Mouse (Mus musculus) midbrain, embryonic 11.5 days (tissue): ENCODE measurements around the gene Lcmt1. TPM values are rescaled to one million over a fixed set of nuclear protein-coding genes. Genes with fewer than 3 reads are reported as not detected.

ENCODE experiments used
- ATAC-seq: fragments of 200-750 bp; cut with Nextera tagmentation; 2 replicates; pipeline ENCODE4 v1.8.0; 2017; ENCODE audit warnings: moderate TSS enrichment, moderate library complexity; ENCODE audit not compliant: low FRiP score
- DNase-seq: peaks from one replicate; pipeline ENCODE4 v3.0.0; 2015; ENCODE audit warnings: low spot score; ENCODE audit errors: missing footprints
- H3K27ac ChIP-seq: fragments of 300-500 bp; sonication (generic); 2 replicates; pipeline ENCODE4 v1.5.1; 2014; ENCODE audit warnings: low read depth, low read length
- H3K27me3 ChIP-seq: fragments of 300-500 bp; sonication (generic); 2 replicates; pipeline ENCODE4 v1.6.1; 2014; ENCODE audit warnings: mild to moderate bottlenecking, low read length, moderate library complexity, mixed read lengths; ENCODE audit not compliant: control insufficient read depth, insufficient read depth
- H3K36me3 ChIP-seq: fragments of 300-500 bp; sonication (generic); 2 replicates; pipeline ENCODE4 v1.6.1; 2014; ENCODE audit warnings: mild to moderate bottlenecking, low read length, moderate library complexity, mixed read lengths; ENCODE audit not compliant: control insufficient read depth, insufficient read depth
- H3K4me1 ChIP-seq: fragments of 300-500 bp; sonication (generic); 2 replicates; pipeline ENCODE4 v1.6.1; 2014; ENCODE audit warnings: low read length; ENCODE audit not compliant: control insufficient read depth, insufficient read depth
- H3K4me2 ChIP-seq: fragments of 300-500 bp; sonication (generic); 2 replicates; pipeline ENCODE4 v1.6.1; 2014; ENCODE audit warnings: mild to moderate bottlenecking, moderate library complexity
- H3K4me3 ChIP-seq: fragments of 300-500 bp; sonication (generic); 2 replicates; pipeline ENCODE4 v1.5.1; 2014; ENCODE audit warnings: low read depth, low read length
- H3K9ac ChIP-seq: fragments of 300-500 bp; sonication (generic); 2 replicates; pipeline ENCODE4 v1.6.1; 2014; ENCODE audit warnings: low read length
- H3K9me3 ChIP-seq: fragments of 300-500 bp; sonication (generic); 2 replicates; pipeline ENCODE4 v1.6.1; 2016; ENCODE audit warnings: low read length; ENCODE audit not compliant: control insufficient read depth
- WGBS: fragments of 180-500 bp; shearing (Covaris S2); extraction: QIAGEN DNeasy Blood & Tissue Kit; methylation state at CpG from one replicate; pipeline ENCODE4 v1.1.7; 2014; 5-methylcytosine and 5-hydroxymethylcytosine counted together
- polyA plus RNA-seq: library from polyadenylated mRNA; unstranded; fragments of >200 nt; fragmentation: Nextera tagmentation; extraction: Ambion mirVana; gene quantifications from 2 replicates; pipeline ENCODE4 v1.2.1, GENCODE M21; 2014

Gene Lcmt1
- polyA plus RNA-seq, 1 experiment from 2014 or later = 68.7 TPM

DNA sequence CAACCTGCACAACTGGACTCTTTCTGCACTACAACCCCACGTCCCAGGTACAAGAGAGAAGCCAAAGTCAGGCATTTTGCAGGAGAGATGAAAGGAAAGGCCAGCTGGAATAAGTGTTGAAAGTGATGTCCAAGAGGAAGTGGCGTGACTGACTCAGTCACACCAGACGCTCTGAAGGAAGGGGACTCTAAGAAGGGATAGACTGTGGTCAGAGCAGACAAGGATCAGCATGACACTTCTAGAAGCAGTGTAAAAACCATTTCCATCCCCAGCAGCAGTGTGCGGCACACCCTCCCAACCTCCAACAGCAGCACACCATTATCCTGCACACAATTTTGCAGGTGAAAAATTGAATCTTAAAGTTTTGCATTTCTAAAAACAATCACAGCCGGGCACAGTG lies 15.2 kb upstream of the Lcmt1 start:
- H3K9ac ChIP-seq = no peak overlapping the region
- no peak overlapping the region for H3K4me2 ChIP-seq
- H3K4me3 ChIP-seq = no peak overlapping the region
- 91% methylated on average over 5 of the region's 5 CpGs for WGBS
- DNase-seq = no peak
- no peak overlapping the region for H3K27ac ChIP-seq
- no peaks in the 10 kb centered on the region for H3K27me3 ChIP-seq
- no peak for ATAC-seq
- peaks cover 3% of the 10 kb centered on the region; the same call in 1 of the 2 replicates for H3K4me1 ChIP-seq
- H3K9me3 ChIP-seq = no peaks in the 10 kb centered on the region
- no peaks in the 10 kb centered on the region for H3K36me3 ChIP-seq

DNA sequence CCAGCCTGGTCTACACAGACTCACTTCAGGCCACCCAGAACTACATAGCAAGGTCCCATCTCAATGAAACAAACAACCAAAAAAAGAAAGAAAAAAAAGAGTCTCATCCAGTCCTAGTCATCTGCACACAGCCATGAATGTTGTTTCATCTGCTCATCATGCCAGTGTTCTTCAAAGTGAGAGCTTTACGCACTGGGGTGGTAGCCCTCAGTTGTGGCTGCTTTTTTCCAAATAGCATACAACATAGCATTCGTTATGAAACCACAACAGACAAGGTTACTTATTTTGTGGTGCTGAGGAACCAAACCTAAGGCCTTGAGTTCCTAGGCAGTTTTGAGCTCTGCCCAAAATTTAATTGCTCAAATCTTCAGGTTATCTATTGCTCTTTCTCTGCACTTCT lies 14.7 kb upstream of the Lcmt1 start:
- WGBS = 91% methylated on average over 2 of the region's 2 CpGs
- H3K4me2 ChIP-seq = no peak overlapping the region
- peaks cover 3% of the 10 kb centered on the region; the same call in 1 of the 2 replicates for H3K4me1 ChIP-seq
- ATAC-seq (no peak), DNase-seq (no peak)
- no peaks in the 10 kb centered on the region for H3K9me3 ChIP-seq
- H3K36me3 ChIP-seq = no peaks in the 10 kb centered on the region
- no peak overlapping the region for H3K9ac ChIP-seq
- no peak overlapping the region for H3K27ac ChIP-seq
- no peak overlapping the region for H3K4me3 ChIP-seq
- H3K27me3 ChIP-seq = no peaks in the 10 kb centered on the region

DNA sequence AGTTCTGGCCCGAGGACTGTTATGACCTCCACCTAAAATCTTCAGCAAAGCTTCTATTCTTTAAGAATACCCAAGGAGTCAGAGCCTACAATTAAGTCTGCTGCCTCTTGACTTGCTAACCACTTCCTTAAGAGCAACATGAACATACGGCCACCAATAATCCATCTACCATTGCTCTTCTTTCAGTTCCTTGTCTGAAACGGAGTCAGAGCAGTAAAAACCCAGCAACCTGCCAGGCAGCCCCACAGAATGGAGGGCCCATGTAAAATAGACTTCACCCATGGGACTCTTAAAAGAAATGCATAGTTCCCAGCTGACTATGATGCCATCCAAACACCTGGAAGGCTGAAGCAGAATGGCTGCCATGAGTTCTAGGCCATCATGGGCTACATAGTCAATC lies 13.4 kb upstream of the Lcmt1 start:
- no peak overlapping the region for H3K4me3 ChIP-seq
- no peak for ATAC-seq
- H3K36me3 ChIP-seq = no peaks in the 10 kb centered on the region
- no peaks in the 10 kb centered on the region for H3K27me3 ChIP-seq
- H3K9me3 ChIP-seq = no peaks in the 10 kb centered on the region
- peaks cover 3% of the 10 kb centered on the region; the same call in 1 of the 2 replicates for H3K4me1 ChIP-seq
- no peak for DNase-seq
- WGBS = 89% methylated on average over 3 of the region's 3 CpGs
- H3K9ac ChIP-seq = no peak overlapping the region
- H3K27ac ChIP-seq = no peak overlapping the region
- H3K4me2 ChIP-seq = no peak overlapping the region

DNA sequence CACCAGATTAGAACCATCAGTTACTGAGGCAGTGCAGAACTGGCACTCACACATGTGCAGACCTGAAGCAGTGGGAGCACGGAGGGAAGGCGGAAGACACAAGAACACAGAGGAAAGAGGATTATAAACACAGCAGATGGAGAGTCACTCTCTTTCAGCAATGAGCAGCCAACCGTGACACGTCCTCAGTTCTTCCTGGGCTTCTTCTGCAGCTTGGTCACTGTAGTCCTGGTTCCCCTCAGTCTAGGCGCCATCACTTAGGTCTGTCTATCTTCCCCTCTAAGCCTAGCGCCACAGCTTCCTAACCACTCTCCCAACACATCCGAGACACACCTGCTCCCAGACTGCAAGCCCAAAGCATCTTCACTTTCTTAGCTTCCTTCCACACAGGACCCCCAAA lies 10.5 kb upstream of the Lcmt1 start:
- H3K36me3 ChIP-seq = no peaks in the 10 kb centered on the region
- H3K4me3 ChIP-seq = no peak overlapping the region
- DNase-seq (no peak), ATAC-seq (peak; percentile 52; the same call in 1 of the 2 replicates)
- H3K9me3 ChIP-seq = no peaks in the 10 kb centered on the region
- no peaks in the 10 kb centered on the region for H3K27me3 ChIP-seq
- H3K9ac ChIP-seq = no peak overlapping the region
- H3K4me2 ChIP-seq = no peak overlapping the region
- H3K4me1 ChIP-seq = peaks cover 3% of the 10 kb centered on the region; the same call in 1 of the 2 replicates
- H3K27ac ChIP-seq = no peak overlapping the region
- WGBS = 50% methylated on average over 7 of the region's 7 CpGs

DNA sequence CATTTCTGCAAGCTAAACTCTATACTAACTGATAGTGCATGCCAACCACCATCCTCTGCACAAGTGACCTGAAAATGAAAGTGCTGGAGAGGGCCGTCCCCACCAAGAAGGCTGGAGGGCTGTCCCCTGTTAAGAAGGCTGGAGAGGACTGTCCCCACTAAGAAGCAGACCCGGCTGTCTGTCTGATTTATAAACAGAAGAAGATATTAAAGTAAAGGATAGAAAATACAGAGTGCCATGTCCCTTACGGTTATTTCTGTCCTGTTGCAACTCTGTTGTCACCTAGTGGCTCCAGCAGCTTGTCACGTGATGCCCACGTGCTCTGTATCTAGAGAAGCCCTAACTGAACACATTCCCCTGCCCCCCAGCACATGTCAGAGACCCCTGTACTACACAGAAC lies 9.4 kb upstream of the Lcmt1 start:
- Histone ChIP-seq H3K36me3 (no peaks in the 10 kb centered on the region), H3K9me3 (no peaks in the 10 kb centered on the region), H3K4me2 (no peak overlapping the region), H3K4me1 (peaks cover 3% of the 10 kb centered on the region; the same call in 1 of the 2 replicates), H3K9ac (no peak overlapping the region), H3K4me3 (no peak overlapping the region), H3K27ac (no peak overlapping the region), H3K27me3 (no peaks in the 10 kb centered on the region)
- ATAC-seq (no peak), DNase-seq (no peak)
- 91% methylated on average over 5 of the region's 5 CpGs for WGBS

DNA sequence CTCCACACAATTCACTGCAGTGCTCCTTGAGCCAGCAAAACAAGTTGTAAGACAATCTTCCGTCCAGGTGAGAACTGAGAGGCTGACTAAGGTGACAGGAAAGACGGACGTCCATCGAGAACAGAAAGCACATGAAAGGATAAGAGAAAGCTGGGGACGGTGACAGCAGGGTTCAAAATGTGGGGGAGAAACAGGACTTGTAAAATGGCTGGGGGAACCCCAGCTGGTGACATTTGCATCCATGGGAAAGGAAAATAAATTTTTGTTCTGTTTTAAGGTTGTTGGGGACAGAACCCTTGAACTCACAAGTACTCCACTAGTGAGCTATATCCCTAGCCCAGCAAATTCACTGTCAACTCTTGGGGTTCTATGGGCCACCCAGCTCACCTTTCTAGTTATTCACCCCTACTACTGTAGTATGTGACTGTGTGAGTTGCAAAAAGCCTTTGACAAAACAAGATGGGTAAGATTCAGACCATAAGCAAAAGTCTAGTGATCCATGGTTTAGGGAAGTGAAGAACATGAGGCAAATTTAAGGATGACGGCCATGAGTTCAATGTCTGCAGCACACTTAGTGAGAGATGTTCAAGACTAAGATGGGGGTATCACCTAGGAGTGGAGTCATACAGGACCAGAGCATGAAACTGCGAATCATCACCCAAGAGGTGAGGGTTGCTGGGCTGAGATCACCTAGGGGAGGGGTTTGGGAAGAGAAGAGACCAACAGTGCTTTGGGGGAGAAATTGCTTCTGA lies 8.2 kb upstream of the Lcmt1 start:
- no peaks in the 10 kb centered on the region for H3K36me3 ChIP-seq
- H3K4me3 ChIP-seq = no peak overlapping the region
- DNase-seq (no peak), ATAC-seq (no peak)
- H3K27ac ChIP-seq = no peak overlapping the region
- no peak overlapping the region for H3K9ac ChIP-seq
- 90% methylated on average over 7 of the region's 7 CpGs for WGBS
- no peaks in the 10 kb centered on the region for H3K9me3 ChIP-seq
- no peaks in the 10 kb centered on the region for H3K27me3 ChIP-seq
- peaks cover 3% of the 10 kb centered on the region; the same call in 1 of the 2 replicates for H3K4me1 ChIP-seq
- no peak overlapping the region for H3K4me2 ChIP-seq

DNA sequence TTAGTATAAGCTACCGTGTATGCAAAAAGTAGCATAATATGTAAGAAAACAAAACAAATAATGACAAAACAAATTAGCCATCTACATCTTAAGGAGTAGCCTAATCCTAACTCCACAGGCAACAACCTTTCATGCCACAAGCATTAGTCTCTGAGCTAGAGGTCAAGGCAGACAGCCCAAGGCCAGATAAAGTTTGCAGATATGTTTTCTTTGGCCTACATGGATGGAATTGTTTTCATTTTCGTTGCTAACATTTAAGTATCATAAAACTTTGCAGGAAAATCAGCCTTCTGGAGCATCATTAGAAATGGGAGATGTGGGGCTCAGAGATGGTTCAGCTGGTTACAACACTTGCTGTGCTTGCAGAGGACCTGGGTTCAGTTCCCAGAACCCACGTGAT lies 6.8 kb upstream of the Lcmt1 start:
- Histone ChIP-seq H3K4me3 (no peak overlapping the region), H3K9me3 (no peaks in the 10 kb centered on the region), H3K36me3 (no peaks in the 10 kb centered on the region), H3K9ac (no peak overlapping the region), H3K27ac (no peak overlapping the region), H3K27me3 (no peaks in the 10 kb centered on the region), H3K4me2 (no peak overlapping the region), H3K4me1 (peaks cover 7% of the 10 kb centered on the region)
- DNase-seq (no peak), ATAC-seq (no peak)
- WGBS = 92% methylated on average over 3 of the region's 3 CpGs

DNA sequence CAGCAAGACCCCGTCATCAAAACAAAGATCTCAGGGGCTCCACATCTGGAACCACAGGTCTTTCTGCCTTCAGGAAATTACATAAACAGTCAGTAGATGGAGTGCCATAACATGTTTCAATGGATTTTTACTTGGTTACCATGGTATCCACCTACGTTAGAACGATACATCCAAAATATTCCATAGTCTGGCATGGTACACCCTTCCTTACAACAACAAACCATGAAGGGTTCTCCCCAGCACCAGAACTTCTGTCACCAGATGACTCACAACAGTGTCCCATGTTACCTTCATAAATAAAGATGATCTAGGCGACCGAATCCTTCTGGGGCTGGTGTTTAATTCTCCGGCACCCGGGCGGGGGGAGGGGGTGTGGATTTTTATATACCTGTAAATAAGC lies 5.6 kb upstream of the Lcmt1 start:
- ATAC-seq (no peak), DNase-seq (no peak)
- Histone ChIP-seq H3K4me3 (no peak overlapping the region), H3K36me3 (no peaks in the 10 kb centered on the region), H3K4me2 (no peak overlapping the region), H3K9ac (no peak overlapping the region), H3K27me3 (no peaks in the 10 kb centered on the region), H3K4me1 (peaks cover 18% of the 10 kb centered on the region), H3K9me3 (no peaks in the 10 kb centered on the region), H3K27ac (no peak overlapping the region)
- 95% methylated on average over 8 of the region's 8 CpGs for WGBS

DNA sequence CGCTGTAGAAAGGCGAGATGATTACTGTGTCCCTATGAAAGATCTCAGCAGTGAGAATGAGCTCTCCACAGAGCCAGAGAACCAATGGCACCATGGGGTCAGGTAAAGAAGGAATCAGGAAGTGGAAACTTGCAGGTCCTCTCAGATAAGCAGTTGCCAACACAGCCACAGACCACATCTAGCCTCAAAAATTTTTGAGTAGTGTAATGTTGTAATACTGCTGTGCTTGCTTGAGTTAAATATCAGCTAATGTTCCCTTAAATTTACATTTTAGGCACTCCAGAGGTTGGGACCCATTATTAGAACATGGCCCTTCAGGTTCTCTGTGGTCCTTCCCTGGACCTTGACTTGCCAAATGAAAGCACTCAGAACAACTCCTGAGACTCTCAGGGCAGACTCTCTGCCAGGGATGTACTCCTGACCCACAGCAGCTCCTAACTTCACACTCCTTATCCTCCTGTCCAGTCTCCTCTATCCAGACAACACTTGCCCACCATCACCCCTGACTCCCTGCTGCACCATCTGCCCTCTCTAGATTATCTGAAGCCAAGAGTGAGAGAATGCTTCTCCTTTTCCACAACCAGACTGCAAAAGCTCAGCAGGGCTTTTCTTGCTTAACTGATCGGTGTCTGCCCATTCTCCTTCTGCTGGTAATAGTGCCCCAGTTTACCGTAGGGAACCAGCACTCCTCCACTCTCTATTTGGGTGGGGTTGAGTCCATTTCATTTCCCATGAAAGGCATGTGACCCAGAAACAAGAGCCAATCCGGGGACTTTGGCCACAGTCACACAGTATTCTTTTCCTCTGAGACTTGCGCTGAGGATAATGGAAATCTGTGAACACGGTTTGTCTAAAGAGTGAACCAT lies 3.5 kb upstream of the Lcmt1 start:
- Histone ChIP-seq H3K4me2 (no peak overlapping the region), H3K27ac (no peak overlapping the region)

More for the DNA sequence above, 3.5 kb upstream of the Lcmt1 start:
- Histone ChIP-seq H3K27me3 (no peaks in the 10 kb centered on the region), H3K9me3 (no peaks in the 10 kb centered on the region), H3K4me1 (peaks cover 19% of the 10 kb centered on the region), H3K4me3 (no peak overlapping the region), H3K36me3 (no peaks in the 10 kb centered on the region), H3K9ac (no peak overlapping the region)
- DNase-seq = no peak
- 86% methylated on average over 7 of the region's 7 CpGs for WGBS
- ATAC-seq = no peak
